Mouse (Mus musculus): Measurements from ENCODE around the gene Wdfy4.

DNA sequence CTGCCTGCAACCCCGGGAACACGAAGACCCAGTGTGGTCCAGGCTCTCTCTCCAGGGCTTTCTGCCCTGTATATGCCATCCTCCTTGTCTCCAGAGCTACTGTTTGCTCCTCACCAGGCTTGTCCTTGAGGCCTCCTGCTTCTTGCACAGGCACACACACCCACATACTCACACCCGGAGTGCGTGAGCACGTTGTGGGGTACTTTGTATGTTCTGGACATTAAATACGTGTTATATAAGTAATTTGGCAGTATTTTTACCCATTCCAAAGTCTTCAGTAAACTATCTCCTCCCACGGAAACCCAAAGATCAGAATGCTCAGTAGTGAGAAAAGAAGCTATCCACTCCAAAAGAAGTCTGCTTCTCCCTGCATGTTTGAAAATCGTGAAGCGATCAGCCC lies 261.4 kb downstream of the Wdfy4 start:
- TF ChIP-seq POLR2A (IDR thresholded peaks at IDR 0.05; ENCODE audit: extremely low read depth, insufficient read depth, low read length) (no peak), CTCF (IDR thresholded peaks at IDR 0.05; ENCODE audit: extremely low read depth, insufficient read depth, low read length) (no peak)

Data from cortical plate, adult 2 months (tissue).